Mouse (Mus musculus): ENCODE measurements around the gene Ank2. TPM values are rescaled to one million over a fixed set of nuclear protein-coding genes. Genes with fewer than 3 reads are reported as not detected.
A peak's percentile ranks its signal among the peaks of the same experiment; 100 is the strongest.

The Ank2 gene
- polyA plus RNA-seq, 1 experiment = 1.1 TPM

GRCm38 (mm10) chr3:127019109-127019508 lies 480.0 kb downstream of the Ank2 start:
- no peaks in the 10 kb centered on the region for H3K36me3 ChIP-seq (ENCODE audit: control insufficient read depth, insufficient read depth, low read length)
- no peak overlapping the region for H3K4me3 ChIP-seq (ENCODE audit: low read depth, low read length)
- TF ChIP-seq CTCF (IDR thresholded peaks at IDR 0.05; ENCODE audit: extremely low read depth, insufficient read length, insufficient replicate concordance, low read depth, low read length) (no peak), POLR2A (IDR thresholded peaks at IDR 0.05; ENCODE audit: low read depth, low read length) (no peak)

GRCm38 (mm10) chr3:127017523-127017922 lies 481.6 kb downstream of the Ank2 start:
- Histone ChIP-seq H3K36me3 (ENCODE audit: control insufficient read depth, insufficient read depth, low read length) (no peaks in the 10 kb centered on the region), H3K4me3 (ENCODE audit: low read depth, low read length) (no peak overlapping the region), H3K27me3 (ENCODE audit: control insufficient read depth, insufficient read depth, low read length) (no peaks in the 10 kb centered on the region), H3K27ac (ENCODE audit: insufficient read depth, low read depth, low read length) (no peak overlapping the region), H3K4me1 (ENCODE audit: control insufficient read depth, insufficient read depth, insufficient read length, low read length) (no peaks in the 10 kb centered on the region)
- no peak for TF ChIP-seq POLR2A (IDR thresholded peaks at IDR 0.05; ENCODE audit: low read depth, low read length)
- no peak for TF ChIP-seq CTCF (IDR thresholded peaks at IDR 0.05; ENCODE audit: extremely low read depth, insufficient read length, insufficient replicate concordance, low read depth, low read length)
- WGBS = 69% methylated on average over 3 of the region's 3 CpGs

More at GRCm38 (mm10) chr3:127019109-127019508, 480.0 kb downstream of the Ank2 start:
- Histone ChIP-seq H3K27me3 (ENCODE audit: control insufficient read depth, insufficient read depth, low read length) (no peaks in the 10 kb centered on the region), H3K27ac (ENCODE audit: insufficient read depth, low read depth, low read length) (no peak overlapping the region), H3K4me1 (ENCODE audit: control insufficient read depth, insufficient read depth, insufficient read length, low read length) (no peaks in the 10 kb centered on the region)
- WGBS = 50% methylated on average over 6 of the region's 6 CpGs

- no peak overlapping the region for H3K27ac ChIP-seq (ENCODE audit: insufficient read depth, low read depth, low read length)
- H3K27me3 ChIP-seq (ENCODE audit: control insufficient read depth, insufficient read depth, low read length) = no peaks in the 10 kb centered on the region
- no peaks in the 10 kb centered on the region for H3K36me3 ChIP-seq (ENCODE audit: control insufficient read depth, insufficient read depth, low read length)
- TF ChIP-seq POLR2A (IDR thresholded peaks at IDR 0.05; ENCODE audit: low read depth, low read length) (no peak), CTCF (IDR thresholded peaks at IDR 0.05; ENCODE audit: extremely low read depth, insufficient read length, insufficient replicate concordance, low read depth, low read length) (no peak)
- no peaks in the 10 kb centered on the region for H3K4me1 ChIP-seq (ENCODE audit: control insufficient read depth, insufficient read depth, insufficient read length, low read length)
- H3K4me3 ChIP-seq (ENCODE audit: low read depth, low read length) = no peak overlapping the region
- 88% methylated on average over 6 of the region's 6 CpGs for WGBS
Observed at GRCm38 (mm10) chr3:127015596-127015995, 483.6 kb downstream of the Ank2 start.

DNA sequence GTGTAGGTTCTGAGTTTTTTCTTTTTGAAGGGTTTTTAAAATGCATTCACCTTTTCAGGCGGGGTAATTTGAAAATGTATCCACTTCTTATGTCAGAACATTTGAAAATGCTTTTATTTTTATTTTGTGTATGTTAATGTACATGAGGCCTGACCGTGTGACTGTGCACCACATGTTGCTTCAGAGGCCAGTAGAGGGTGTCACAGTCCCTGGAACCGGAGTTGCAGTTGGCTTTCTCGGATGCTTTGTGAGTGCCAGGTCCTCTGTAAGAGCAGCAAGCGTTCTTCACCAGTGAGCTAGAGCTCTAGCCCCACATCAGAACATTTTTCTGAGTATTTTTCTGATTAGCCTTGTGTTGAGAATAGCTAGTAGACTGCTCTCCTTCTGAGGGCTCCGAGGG lies 484.0 kb downstream of the Ank2 start:
- Histone ChIP-seq H3K4me1 (ENCODE audit: control insufficient read depth, insufficient read depth, insufficient read length, low read length) (no peaks in the 10 kb centered on the region), H3K4me3 (ENCODE audit: low read depth, low read length) (no peak overlapping the region), H3K36me3 (ENCODE audit: control insufficient read depth, insufficient read depth, low read length) (no peaks in the 10 kb centered on the region), H3K27me3 (ENCODE audit: control insufficient read depth, insufficient read depth, low read length) (no peaks in the 10 kb centered on the region), H3K27ac (ENCODE audit: insufficient read depth, low read depth, low read length) (no peak overlapping the region)
- 79% methylated on average over 6 of the region's 6 CpGs for WGBS
- TF ChIP-seq POLR2A (IDR thresholded peaks at IDR 0.05; ENCODE audit: low read depth, low read length) (no peak), CTCF (IDR thresholded peaks at IDR 0.05; ENCODE audit: extremely low read depth, insufficient read length, insufficient replicate concordance, low read depth, low read length) (no peak)

- Histone ChIP-seq H3K4me3 (ENCODE audit: low read depth, low read length) (no peak overlapping the region), H3K4me1 (ENCODE audit: control insufficient read depth, insufficient read depth, insufficient read length, low read length) (no peaks in the 10 kb centered on the region), H3K27ac (ENCODE audit: insufficient read depth, low read depth, low read length) (no peak overlapping the region), H3K27me3 (ENCODE audit: control insufficient read depth, insufficient read depth, low read length) (no peaks in the 10 kb centered on the region), H3K36me3 (ENCODE audit: control insufficient read depth, insufficient read depth, low read length) (no peaks in the 10 kb centered on the region)
- WGBS = 84% methylated on average over 4 of the region's 4 CpGs
- no peak for TF ChIP-seq CTCF (IDR thresholded peaks at IDR 0.05; ENCODE audit: extremely low read depth, insufficient read length, insufficient replicate concordance, low read depth, low read length)
- TF ChIP-seq POLR2A (IDR thresholded peaks at IDR 0.05; ENCODE audit: low read depth, low read length) = no peak
Observed at GRCm38 (mm10) chr3:127013976-127014375, 485.2 kb downstream of the Ank2 start.

DNA sequence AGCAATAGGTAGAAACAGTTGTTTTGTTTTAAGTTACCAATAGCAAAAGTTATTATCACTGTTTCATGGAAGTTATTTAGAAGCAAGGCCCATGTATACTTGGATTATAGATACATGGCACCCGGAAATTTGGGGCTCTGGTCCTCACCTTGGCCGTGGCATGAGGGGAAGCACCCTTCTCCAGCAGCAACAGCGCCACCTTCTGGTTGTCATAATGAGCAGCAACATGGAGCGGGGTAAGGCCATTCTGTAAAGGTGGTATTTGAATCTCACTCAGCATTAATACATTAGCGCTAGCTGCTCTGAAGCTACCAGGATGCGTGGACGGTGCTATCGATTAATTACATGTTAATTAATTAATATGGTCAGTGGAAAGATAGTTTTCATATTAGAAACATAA lies 486.6 kb downstream of the Ank2 start:
- no peaks in the 10 kb centered on the region for H3K27me3 ChIP-seq (ENCODE audit: control insufficient read depth, insufficient read depth, low read length)
- 63% methylated on average over 8 of the region's 8 CpGs for WGBS
- no peaks in the 10 kb centered on the region for H3K36me3 ChIP-seq (ENCODE audit: control insufficient read depth, insufficient read depth, low read length)
- H3K4me3 ChIP-seq (ENCODE audit: low read depth, low read length) = no peak overlapping the region
- TF ChIP-seq POLR2A (IDR thresholded peaks at IDR 0.05; ENCODE audit: low read depth, low read length) (no peak), CTCF (IDR thresholded peaks at IDR 0.05; ENCODE audit: extremely low read depth, insufficient read length, insufficient replicate concordance, low read depth, low read length) (peak; percentile 47; the same call in 1 of the 2 replicates)
- H3K27ac ChIP-seq (ENCODE audit: insufficient read depth, low read depth, low read length) = no peak overlapping the region
- H3K4me1 ChIP-seq (ENCODE audit: control insufficient read depth, insufficient read depth, insufficient read length, low read length) = no peaks in the 10 kb centered on the region

GRCm38 (mm10) chr3:127005898-127006673 lies 493.1 kb downstream of the Ank2 start:
- Histone ChIP-seq H3K27ac (ENCODE audit: insufficient read depth, low read depth, low read length) (no peak overlapping the region), H3K4me1 (ENCODE audit: control insufficient read depth, insufficient read depth, insufficient read length, low read length) (no peaks in the 10 kb centered on the region), H3K36me3 (ENCODE audit: control insufficient read depth, insufficient read depth, low read length) (no peaks in the 10 kb centered on the region), H3K27me3 (ENCODE audit: control insufficient read depth, insufficient read depth, low read length) (no peaks in the 10 kb centered on the region), H3K4me3 (ENCODE audit: low read depth, low read length) (no peak overlapping the region)
- TF ChIP-seq POLR2A (IDR thresholded peaks at IDR 0.05; ENCODE audit: low read depth, low read length) (no peak), CTCF (IDR thresholded peaks at IDR 0.05; ENCODE audit: extremely low read depth, insufficient read length, insufficient replicate concordance, low read depth, low read length) (no peak)
- WGBS = 67% methylated on average over 9 of the region's 9 CpGs

All from small intestine, adult 2 months (tissue).